Mouse (Mus musculus): ENCODE results near the gene Maml2. TPM values are rescaled to one million over a fixed set of nuclear protein-coding genes. Genes with fewer than 3 reads are reported as not detected.

The Maml2 gene
- polyA plus RNA-seq, 1 experiment from 2014 or later: 4.3 TPM

- Histone ChIP-seq H3K4me2 (replicated peaks; ENCODE audit: low read depth) (no peak overlapping the region), H3K27ac (replicated peaks) (peak overlapping the region; percentile 78), H3K9ac (ENCODE audit: low read length) (no peak overlapping the region), H3K9me3 (ENCODE audit: control insufficient read depth, low read length) (no peaks in the 10 kb centered on the region), H3K36me3 (ENCODE audit: control insufficient read depth, insufficient read depth, low read length) (peaks cover 3% of the 10 kb centered on the region; the same call in 1 of the 2 replicates), H3K4me1 (replicated peaks; ENCODE audit: control insufficient read depth, insufficient read depth) (peaks cover 7% of the 10 kb centered on the region; the same call in 1 of the 2 replicates), H3K27me3 (ENCODE audit: control insufficient read depth, insufficient read depth, low read length) (no peaks in the 10 kb centered on the region), H3K4me3 (ENCODE audit: low read depth, low read length) (no peak overlapping the region)
- no peak for DNase-seq (ENCODE audit: low spot score)
- TF ChIP-seq CTCF (IDR thresholded peaks at IDR 0.05; ENCODE audit: low read depth): no peak
- TF ChIP-seq EP300 (optimal IDR thresholded peaks at IDR 0.05): peak; percentile 82
- WGBS: 32% methylated on average over 5 of the region's 5 CpGs
- ATAC-seq (ENCODE audit: low FRiP score, low TSS enrichment): no peak
Observed at GRCm38 (mm10) chr9:13616383-13617009, 318.7 kb downstream of the Maml2 start.

GRCm38 (mm10) chr9:13620794-13621193, 323.0 kb downstream of the Maml2 start:
- no peak for DNase-seq (ENCODE audit: low spot score)
- TF ChIP-seq EP300 (optimal IDR thresholded peaks at IDR 0.05): no peak
- TF ChIP-seq CTCF (IDR thresholded peaks at IDR 0.05; ENCODE audit: low read depth): no peak
- Histone ChIP-seq H3K36me3 (ENCODE audit: control insufficient read depth, insufficient read depth, low read length) (peaks cover 3% of the 10 kb centered on the region; the same call in 1 of the 2 replicates), H3K27ac (replicated peaks) (no peak overlapping the region), H3K9me3 (ENCODE audit: control insufficient read depth, low read length) (no peaks in the 10 kb centered on the region), H3K4me2 (replicated peaks; ENCODE audit: low read depth) (no peak overlapping the region), H3K27me3 (ENCODE audit: control insufficient read depth, insufficient read depth, low read length) (no peaks in the 10 kb centered on the region), H3K4me3 (ENCODE audit: low read depth, low read length) (no peak overlapping the region), H3K4me1 (replicated peaks; ENCODE audit: control insufficient read depth, insufficient read depth) (no peaks in the 10 kb centered on the region), H3K9ac (ENCODE audit: low read length) (no peak overlapping the region)
- no peak for ATAC-seq (ENCODE audit: low FRiP score, low TSS enrichment)
- 83% methylated on average over 6 of the region's 6 CpGs for WGBS

GRCm38 (mm10) chr9:13621941-13622340, 324.2 kb downstream of the Maml2 start:
- WGBS: 81% methylated on average over 3 of the region's 3 CpGs
- no peaks in the 10 kb centered on the region for H3K4me1 ChIP-seq (replicated peaks; ENCODE audit: control insufficient read depth, insufficient read depth)
- H3K27me3 ChIP-seq (ENCODE audit: control insufficient read depth, insufficient read depth, low read length): no peaks in the 10 kb centered on the region
- no peak overlapping the region for H3K9ac ChIP-seq (ENCODE audit: low read length)
- no peak for TF ChIP-seq EP300 (optimal IDR thresholded peaks at IDR 0.05)
- peak; percentile 46 for TF ChIP-seq CTCF (IDR thresholded peaks at IDR 0.05; ENCODE audit: low read depth)
- no peak for ATAC-seq (ENCODE audit: low FRiP score, low TSS enrichment)
- peaks cover 3% of the 10 kb centered on the region; the same call in 1 of the 2 replicates for H3K36me3 ChIP-seq (ENCODE audit: control insufficient read depth, insufficient read depth, low read length)
- DNase-seq (ENCODE audit: low spot score): no peak
- no peak overlapping the region for H3K4me3 ChIP-seq (ENCODE audit: low read depth, low read length)
- H3K9me3 ChIP-seq (ENCODE audit: control insufficient read depth, low read length): no peaks in the 10 kb centered on the region
- H3K4me2 ChIP-seq (replicated peaks; ENCODE audit: low read depth): no peak overlapping the region
- no peak overlapping the region for H3K27ac ChIP-seq (replicated peaks)

GRCm38 (mm10) chr9:13622426-13622825, 324.7 kb downstream of the Maml2 start:
- DNase-seq (ENCODE audit: low spot score) (no peak), ATAC-seq (ENCODE audit: low FRiP score, low TSS enrichment) (no peak)
- no peaks in the 10 kb centered on the region for H3K4me1 ChIP-seq (replicated peaks; ENCODE audit: control insufficient read depth, insufficient read depth)
- H3K9me3 ChIP-seq (ENCODE audit: control insufficient read depth, low read length): no peaks in the 10 kb centered on the region
- TF ChIP-seq CTCF (IDR thresholded peaks at IDR 0.05; ENCODE audit: low read depth): no peak
- TF ChIP-seq EP300 (optimal IDR thresholded peaks at IDR 0.05): no peak
- H3K9ac ChIP-seq (ENCODE audit: low read length): no peak overlapping the region
- WGBS: 53% methylated on average over 5 of the region's 5 CpGs
- H3K27me3 ChIP-seq (ENCODE audit: control insufficient read depth, insufficient read depth, low read length): no peaks in the 10 kb centered on the region
- no peak overlapping the region for H3K27ac ChIP-seq (replicated peaks)
- H3K36me3 ChIP-seq (ENCODE audit: control insufficient read depth, insufficient read depth, low read length): peaks cover 3% of the 10 kb centered on the region; the same call in 1 of the 2 replicates
- no peak overlapping the region for H3K4me3 ChIP-seq (ENCODE audit: low read depth, low read length)
- no peak overlapping the region for H3K4me2 ChIP-seq (replicated peaks; ENCODE audit: low read depth)

- no peak for TF ChIP-seq CTCF (IDR thresholded peaks at IDR 0.05; ENCODE audit: low read depth)
- no peak for TF ChIP-seq EP300 (optimal IDR thresholded peaks at IDR 0.05)
- no peak overlapping the region for H3K4me3 ChIP-seq (ENCODE audit: low read depth, low read length)
- H3K9ac ChIP-seq (ENCODE audit: low read length): no peak overlapping the region
- 81% methylated on average over 3 of the region's 3 CpGs for WGBS
- no peaks in the 10 kb centered on the region for H3K9me3 ChIP-seq (ENCODE audit: control insufficient read depth, low read length)
- no peak overlapping the region for H3K27ac ChIP-seq (replicated peaks)
- ATAC-seq (ENCODE audit: low FRiP score, low TSS enrichment): no peak
- no peak for DNase-seq (ENCODE audit: low spot score)
- no peaks in the 10 kb centered on the region for H3K27me3 ChIP-seq (ENCODE audit: control insufficient read depth, insufficient read depth, low read length)
- H3K36me3 ChIP-seq (ENCODE audit: control insufficient read depth, insufficient read depth, low read length): peaks cover 3% of the 10 kb centered on the region; the same call in 1 of the 2 replicates
- no peaks in the 10 kb centered on the region for H3K4me1 ChIP-seq (replicated peaks; ENCODE audit: control insufficient read depth, insufficient read depth)
- no peak overlapping the region for H3K4me2 ChIP-seq (replicated peaks; ENCODE audit: low read depth)
Observed at GRCm38 (mm10) chr9:13623892-13624422, 326.2 kb downstream of the Maml2 start.

- Histone ChIP-seq H3K27me3 (ENCODE audit: control insufficient read depth, insufficient read depth, low read length) (no peaks in the 10 kb centered on the region), H3K4me1 (replicated peaks; ENCODE audit: control insufficient read depth, insufficient read depth) (no peaks in the 10 kb centered on the region), H3K9me3 (ENCODE audit: control insufficient read depth, low read length) (no peaks in the 10 kb centered on the region), H3K27ac (replicated peaks) (no peak overlapping the region), H3K4me3 (ENCODE audit: low read depth, low read length) (no peak overlapping the region), H3K4me2 (replicated peaks; ENCODE audit: low read depth) (no peak overlapping the region), H3K9ac (ENCODE audit: low read length) (no peak overlapping the region), H3K36me3 (ENCODE audit: control insufficient read depth, insufficient read depth, low read length) (peaks cover 3% of the 10 kb centered on the region; the same call in 1 of the 2 replicates)
- ATAC-seq (ENCODE audit: low FRiP score, low TSS enrichment): no peak
- DNase-seq (ENCODE audit: low spot score): no peak
- 79% methylated on average over 1 of the region's 1 CpGs for WGBS
- TF ChIP-seq CTCF (IDR thresholded peaks at IDR 0.05; ENCODE audit: low read depth) (no peak), EP300 (optimal IDR thresholded peaks at IDR 0.05) (no peak)
Observed at GRCm38 (mm10) chr9:13624780-13625179, 327.0 kb downstream of the Maml2 start.

Measured in stomach, postnatal 0 days (tissue).